Mouse (Mus musculus): ENCODE data around the gene Lmf1.

- TF ChIP-seq POLR2A (IDR thresholded peaks at IDR 0.05; ENCODE audit: low read depth, low read length) (no peak), CTCF (IDR thresholded peaks at IDR 0.05; ENCODE audit: extremely low read depth, insufficient read length, insufficient replicate concordance, low read depth, low read length) (no peak)
Measured at GRCm38 (mm10) chr17:25583858-25584257, 5.0 kb downstream of the Lmf1 start.
